Mouse (Mus musculus) CD8-positive naive resting alpha-beta T cell, adult 2 months (primary cell): Measurements from ENCODE around the gene Prdx5.
"Not testable (repeated sequence)": the region's sequence is repeated elsewhere in the genome, so short reads cannot be mapped to it uniquely, and the experiment has no call there.

Source experiments
- DNase-seq, 2 experiments: peaks; one replicate each; pipeline ENCODE4 v3.0.0; 2022; ENCODE audit warnings: low read depth in 2 of 2, low spot score in 2 of 2

The Prdx5 gene

GRCm38 (mm10) chr19:6919876-6920740 is 10.2 kb upstream of the Prdx5 start:
- DNase-seq: no peak

DNA sequence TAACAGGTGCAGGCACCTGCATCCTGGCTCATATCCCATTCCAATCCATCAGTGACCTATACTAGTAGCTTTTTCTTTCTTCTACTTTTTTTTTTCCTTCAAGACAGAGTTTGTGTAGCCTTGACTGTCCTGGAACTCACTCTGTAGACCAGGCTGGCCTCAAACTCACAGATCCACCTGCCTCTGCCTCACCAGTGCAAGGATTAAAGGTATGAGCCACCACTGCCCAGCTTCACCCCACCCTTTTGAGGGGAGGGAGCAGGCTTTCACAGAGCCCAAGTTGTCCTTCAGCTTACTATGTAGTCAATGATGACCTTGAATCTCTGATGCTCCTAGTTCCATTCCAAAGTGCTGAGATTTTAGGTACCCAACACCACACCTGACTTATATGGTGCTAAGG is 9.5 kb upstream of the Prdx5 start:
- no peak for DNase-seq

DNA sequence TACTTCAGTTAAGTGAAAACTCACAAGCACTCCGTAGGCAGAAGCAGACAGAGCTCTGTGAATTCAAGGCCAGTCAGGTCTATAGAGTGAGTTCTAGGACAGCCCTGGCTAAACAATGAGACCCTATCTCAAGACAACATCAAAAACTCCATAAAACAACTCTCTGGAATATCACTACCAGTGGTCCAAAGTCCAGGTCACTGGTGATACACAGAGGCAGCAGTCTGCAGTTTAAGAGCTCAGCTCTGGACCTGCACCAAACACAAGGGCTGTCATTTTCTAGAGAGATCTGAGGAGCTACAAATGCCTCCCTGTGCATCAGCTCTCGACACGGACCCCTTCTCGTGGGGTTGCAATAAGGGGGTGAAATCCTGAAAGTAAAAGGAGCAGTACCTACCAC is 8.4 kb upstream of the Prdx5 start:
- DNase-seq: no peak

DNA sequence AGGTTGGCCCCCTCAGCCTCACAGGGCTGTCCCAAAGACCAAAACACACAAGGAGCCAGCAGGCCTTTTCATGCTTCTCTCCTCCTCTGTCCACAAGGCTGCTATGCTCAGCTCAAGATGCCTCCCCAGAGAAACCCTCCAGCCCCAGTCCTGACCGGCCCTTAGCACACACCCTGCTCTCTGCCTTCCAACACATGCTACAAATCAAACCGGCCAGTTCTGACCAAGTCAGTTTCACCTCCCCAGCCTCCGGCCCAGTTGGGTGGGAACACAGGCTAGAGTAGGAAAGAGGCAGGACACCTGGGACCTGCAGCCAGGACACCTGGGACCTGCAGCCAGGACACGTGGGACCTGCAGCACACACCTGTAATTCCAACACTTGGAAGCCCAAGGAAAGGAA is 6.6 kb upstream of the Prdx5 start:
- no peak for DNase-seq

GRCm38 (mm10) chr19:6915276-6915675 is 5.4 kb upstream of the Prdx5 start:
- no peak for DNase-seq

DNA sequence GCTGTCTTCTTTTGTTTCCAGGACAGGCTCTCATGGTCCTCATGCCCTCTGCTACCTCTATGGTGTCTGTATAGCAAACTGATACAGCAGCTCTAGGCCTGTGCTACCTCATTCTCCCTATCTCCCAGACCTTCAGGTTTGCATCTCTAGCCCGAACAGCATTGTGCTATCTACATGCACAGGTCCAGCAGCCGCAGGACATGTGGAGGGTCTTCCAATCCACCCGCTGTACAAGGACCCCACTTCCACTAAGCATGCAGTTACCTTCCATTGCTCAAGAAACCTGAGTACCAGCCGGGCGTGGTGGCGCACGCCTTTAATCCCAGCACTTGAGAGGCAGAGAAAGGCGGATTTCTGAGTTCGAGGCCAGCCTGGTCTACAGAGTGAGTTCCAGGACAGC is 4.6 kb upstream of the Prdx5 start:
- DNase-seq: no peak

- DNase-seq: no peak
Observed at GRCm38 (mm10) chr19:6913991-6914390, 4.1 kb upstream of the Prdx5 start.

- DNase-seq: no peak
Observed at GRCm38 (mm10) chr19:6913036-6913435, 3.1 kb upstream of the Prdx5 start.

GRCm38 (mm10) chr19:6912205-6912970 is 2.5 kb upstream of the Prdx5 start:
- no peak for DNase-seq

- DNase-seq: no peak
Observed at GRCm38 (mm10) chr19:6911101-6912074, 1.5 kb upstream of the Prdx5 start.

- not testable (repeated sequence) for DNase-seq
Observed at GRCm38 (mm10) chr19:6910306-6910705, 400 bp upstream of the Prdx5 start.

- no peak for DNase-seq
Observed at GRCm38 (mm10) chr19:6909021-6909420, 885 bp downstream of the Prdx5 start.

DNA sequence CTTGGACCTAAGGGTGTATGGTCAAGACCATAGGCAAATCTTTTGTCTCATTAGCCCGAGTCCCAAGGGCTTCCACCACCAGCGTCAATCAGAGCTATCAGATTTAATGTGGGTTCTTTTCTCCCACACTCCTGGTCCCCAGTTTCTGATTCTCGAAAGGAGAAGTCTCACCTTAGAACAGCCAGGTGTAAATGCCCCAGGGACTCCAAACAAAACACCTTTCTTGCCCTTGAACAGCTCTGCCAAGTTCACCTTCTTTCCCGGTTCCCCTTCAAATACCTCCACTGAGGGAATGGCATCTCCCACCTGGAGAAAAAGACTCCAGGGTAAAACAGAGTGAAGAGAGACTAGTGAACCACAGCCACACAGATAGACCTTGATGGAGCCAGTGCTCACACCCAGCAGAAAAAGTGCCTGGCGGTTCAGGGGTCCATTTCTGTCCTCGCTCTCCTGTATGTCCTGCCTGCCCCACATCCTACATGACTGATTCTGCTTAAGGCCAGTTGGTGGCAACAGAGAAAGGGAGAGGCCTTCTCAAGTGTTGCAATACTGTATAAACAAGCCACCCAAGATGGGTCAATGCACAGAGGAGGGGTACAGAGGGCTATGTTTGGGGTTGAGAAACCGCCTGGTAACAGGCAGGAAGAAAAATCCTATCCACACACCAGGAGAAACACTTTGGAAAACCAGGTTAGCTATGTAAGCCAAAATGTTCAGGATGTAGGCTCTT is 1.9 kb downstream of the Prdx5 start:
- no peak for DNase-seq

DNA sequence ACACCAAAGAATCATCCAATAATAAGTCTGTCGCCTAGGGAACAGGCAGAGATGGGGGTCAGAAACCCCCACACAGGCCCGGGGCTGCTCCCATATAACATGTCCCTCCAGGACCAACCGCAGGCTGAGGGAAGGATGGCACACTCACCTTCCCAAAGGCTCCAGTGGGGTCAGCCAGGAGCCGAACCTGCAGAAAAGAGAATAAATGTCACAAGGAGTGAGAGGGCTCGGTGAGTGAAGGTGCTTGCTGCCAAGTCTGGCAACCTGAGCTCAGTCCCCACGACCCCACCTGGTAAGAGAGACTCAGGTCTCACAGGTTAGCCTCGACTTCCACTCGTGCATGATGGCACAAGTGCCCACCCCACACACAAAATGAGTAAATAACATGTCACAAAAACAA is 2.8 kb downstream of the Prdx5 start:
- no peak for DNase-seq

DNA sequence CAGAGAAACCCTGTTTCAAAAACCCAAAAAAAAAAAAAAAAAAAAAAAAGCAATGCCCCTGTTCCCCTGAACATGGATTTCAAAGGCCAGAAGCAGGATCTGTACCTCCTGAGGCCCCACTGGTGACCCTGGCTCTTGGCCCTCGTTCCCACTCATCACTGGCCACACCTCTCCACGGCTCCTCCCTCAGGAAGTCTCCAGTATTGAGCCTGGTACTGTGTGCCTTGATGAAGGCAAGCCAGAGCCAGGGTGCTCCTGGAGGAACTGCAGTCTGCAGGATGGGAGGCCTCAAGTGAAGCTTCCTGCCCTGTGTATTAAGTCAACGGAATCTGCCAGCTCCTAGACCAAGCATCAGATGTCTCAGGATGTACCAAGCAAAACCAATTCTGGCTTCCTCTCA is 3.7 kb downstream of the Prdx5 start:
- no peak for DNase-seq

GRCm38 (mm10) chr19:6905498-6906159 is 4.3 kb downstream of the Prdx5 start:
- no peak for DNase-seq

DNA sequence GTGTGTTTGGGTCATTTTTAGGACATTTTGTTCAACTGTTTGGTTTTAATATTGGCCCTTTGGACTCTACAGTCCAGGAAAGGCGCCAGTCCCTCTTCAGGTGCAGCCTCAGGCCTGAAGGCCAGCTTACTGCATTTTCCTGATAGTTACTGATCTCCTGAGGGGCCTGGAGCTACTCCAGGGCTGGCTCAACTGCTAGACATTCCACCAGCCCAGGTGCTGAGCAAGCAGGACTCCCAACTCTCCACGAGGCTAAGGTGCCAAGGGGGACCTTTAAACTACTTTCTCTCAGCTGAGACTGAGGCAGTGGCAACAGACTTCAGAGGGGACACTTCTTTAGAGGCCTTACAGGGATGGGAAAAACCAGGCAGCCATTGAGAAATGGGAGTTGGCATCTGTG is 5.1 kb downstream of the Prdx5 start:
- DNase-seq: no peak

DNA sequence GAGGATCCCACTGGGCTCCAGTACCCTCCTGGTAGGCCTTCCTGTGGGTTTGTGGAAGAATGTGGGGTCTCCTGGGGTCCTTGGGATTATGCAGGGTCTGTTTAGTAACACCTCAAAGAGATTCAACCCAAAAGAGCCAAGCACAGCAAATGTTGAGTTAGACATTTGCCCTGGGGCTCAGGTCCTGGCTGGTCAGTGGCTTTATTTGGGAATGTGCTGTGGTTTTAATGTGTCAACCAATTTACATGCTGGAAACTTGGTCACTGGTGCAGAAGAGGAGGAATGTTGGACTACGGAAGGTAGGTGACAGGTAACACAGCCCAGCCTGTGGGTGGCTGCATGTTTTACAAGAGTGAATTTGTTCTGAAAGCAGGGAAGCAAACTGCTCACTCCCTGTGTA is 6.9 kb downstream of the Prdx5 start:
- DNase-seq: no peak

- DNase-seq: no peak
Observed at GRCm38 (mm10) chr19:6899641-6900040, 10.3 kb downstream of the Prdx5 start.
